ENCODE assay signal across 22 mouse cellular contexts in genomic region chr8:69242541-69242940, GRCm38 (mm10). TPM values are rescaled to one million over a fixed set of nuclear protein-coding genes. Genes with fewer than 3 reads are reported as not detected.
DNase-seq lines count a peak whose midpoint lies in the region; ATAC-seq and TF ChIP-seq lines count a peak whose summit lies in the region.
"Had no signal": no experiment of that assay in that cellular context is flagged by ENCODE, and none has a peak within 500 bp of the region (broad histone marks: within the 10 kb centered on the region; RNA-seq: fewer than 3 reads in every experiment).

No protein-coding gene starts in this region.

- no peak overlapping the region for H3K27ac ChIP-seq in intestine, embryonic 15.5 days
- H3K27ac ChIP-seq in intestine, postnatal 0 days (ENCODE audit: low read depth, low read length), result no peak overlapping the region
- no peak overlapping the region for H3K27ac ChIP-seq in hindbrain, embryonic 10.5 days
- H3K27ac ChIP-seq: embryonic facial prominence, embryonic 13.5 days; embryonic facial prominence, embryonic 15.5 days; forebrain, embryonic 10.5 days; forebrain, embryonic 12.5 days had no signal

- no peak for TF ChIP-seq CTCF in intestine, postnatal 0 days (IDR thresholded peaks at IDR 0.05; ENCODE audit: low read depth)

- no peak for DNase-seq in hindbrain, embryonic 10.5 days (ENCODE audit: low spot score)
- no peak for DNase-seq in spleen, postnatal 10 days (ENCODE audit: low spot score in 2 of 2)
- DNase-seq in thymus, postnatal 36 days, result no peak
- DNase-seq: adrenal gland, adult 2 months; adrenal gland, postnatal 10 days; adrenal gland, postnatal 25 days; cerebellum, adult 11 months; cerebellum, adult 18-20 months; cerebellum, adult 8-10 months; cerebellum, adult 9-11 months; cerebellum, postnatal 14 days; cerebellum, postnatal 36 days; embryo, embryonic 11 days had no signal

- H3K9ac ChIP-seq in intestine, embryonic 15.5 days, result no peak overlapping the region
- no peak overlapping the region for H3K9ac ChIP-seq in intestine, postnatal 0 days (ENCODE audit: low read depth, low read length)
- H3K9ac ChIP-seq: embryonic facial prominence, embryonic 13.5 days; embryonic facial prominence, embryonic 15.5 days; forebrain, embryonic 12.5 days had no signal

- no peaks in the 10 kb centered on the region for H3K4me1 ChIP-seq in intestine, embryonic 15.5 days (replicated peaks)
- H3K4me1 ChIP-seq in intestine, postnatal 0 days (replicated peaks; ENCODE audit: control insufficient read depth, insufficient read depth, low read length), result no peaks in the 10 kb centered on the region
- no peaks in the 10 kb centered on the region for H3K4me1 ChIP-seq in hindbrain, embryonic 10.5 days (replicated peaks)
- H3K4me1 ChIP-seq: embryonic facial prominence, embryonic 13.5 days; embryonic facial prominence, embryonic 15.5 days; forebrain, embryonic 10.5 days; forebrain, embryonic 12.5 days had no signal

- H3K4me2 ChIP-seq in intestine, embryonic 15.5 days (replicated peaks), result no peak overlapping the region
- H3K4me2 ChIP-seq in intestine, postnatal 0 days (replicated peaks; ENCODE audit: low read depth), result no peak overlapping the region
- H3K4me2 ChIP-seq: embryonic facial prominence, embryonic 13.5 days; embryonic facial prominence, embryonic 15.5 days; forebrain, embryonic 12.5 days had no signal

- peak; percentile 55 for ATAC-seq in intestine, embryonic 15.5 days
- ATAC-seq in intestine, postnatal 0 days, result peak; percentile 67; the same call in 1 of the 2 replicates
- ATAC-seq: forebrain, embryonic 14.5 days; forebrain, embryonic 16.5 days had no signal

- H3K36me3 ChIP-seq in intestine, embryonic 15.5 days, result no peaks in the 10 kb centered on the region
- H3K36me3 ChIP-seq in intestine, postnatal 0 days (ENCODE audit: control insufficient read depth, insufficient read depth), result no peaks in the 10 kb centered on the region
- H3K36me3 ChIP-seq in hindbrain, embryonic 10.5 days, result no peaks in the 10 kb centered on the region
- H3K36me3 ChIP-seq: embryonic facial prominence, embryonic 13.5 days; embryonic facial prominence, embryonic 15.5 days; forebrain, embryonic 10.5 days; forebrain, embryonic 12.5 days had no signal

- H3K9me3 ChIP-seq in intestine, embryonic 15.5 days, result no peaks in the 10 kb centered on the region
- H3K9me3 ChIP-seq in intestine, postnatal 0 days (ENCODE audit: control insufficient read depth), result no peaks in the 10 kb centered on the region
- H3K9me3 ChIP-seq in hindbrain, embryonic 10.5 days, result 0 out of 2 replicates have a peak, but pooled peaks cover 7% of the 10 kb centered on the region
- H3K9me3 ChIP-seq: embryonic facial prominence, embryonic 13.5 days; embryonic facial prominence, embryonic 15.5 days; forebrain, embryonic 12.5 days had no signal

- no peak overlapping the region for H3K4me3 ChIP-seq in intestine, embryonic 15.5 days (replicated peaks)
- no peak overlapping the region for H3K4me3 ChIP-seq in intestine, postnatal 0 days (ENCODE audit: low read depth, low read length)
- no peak overlapping the region for H3K4me3 ChIP-seq in hindbrain, embryonic 10.5 days
- H3K4me3 ChIP-seq: embryonic facial prominence, embryonic 13.5 days; embryonic facial prominence, embryonic 15.5 days; erythroblast, embryonic 14.5 days; forebrain, embryonic 10.5 days; forebrain, embryonic 12.5 days had no signal

- H3K27me3 ChIP-seq in intestine, embryonic 15.5 days (replicated peaks), result no peaks in the 10 kb centered on the region
- H3K27me3 ChIP-seq in intestine, postnatal 0 days (replicated peaks; ENCODE audit: control insufficient read depth, insufficient read depth, low read length), result no peaks in the 10 kb centered on the region
- no peaks in the 10 kb centered on the region for H3K27me3 ChIP-seq in hindbrain, embryonic 10.5 days (ENCODE audit: insufficient read depth, poor library complexity, severe bottlenecking)
- H3K27me3 ChIP-seq: embryonic facial prominence, embryonic 13.5 days; embryonic facial prominence, embryonic 15.5 days; forebrain, embryonic 12.5 days had no signal

- WGBS in intestine, embryonic 15.5 days, result 44% methylated on average over 2 of the region's 2 CpGs
- WGBS in intestine, postnatal 0 days, result 20% methylated on average over 2 of the region's 2 CpGs
- 89% methylated on average over 2 of the region's 2 CpGs for WGBS in hindbrain, embryonic 10.5 days

RNA-seq across cellular contexts. Expression of gene D130040H23Rik, which starts 28.3 kb away (rescaled TPM):
- 4.0 and 4.3 TPM in 2 replicates for polyA plus RNA-seq in intestine, embryonic 15.5 days (2015; fragmentation: Nextera tagmentation; extraction: Ambion mirVana)
- polyA plus RNA-seq in intestine, postnatal 0 days (2015; fragmentation: Nextera tagmentation; extraction: Ambion mirVana), result 1.4 and 1.8 TPM in 2 replicates
- polyA plus RNA-seq in hindbrain, embryonic 10.5 days (2016; fragmentation: Nextera tagmentation; extraction: Ambion mirVana), result 4.7 and 5.6 TPM in 2 replicates
- polyA plus RNA-seq: adrenal gland, adult 2 months; erythroblast, embryonic 14.5 days had no signal

RNA-seq across cellular contexts. Expression of gene Zfp930, which starts 33.7 kb away (rescaled TPM):
- 16.2 TPM in 2 replicates for polyA plus RNA-seq in intestine, embryonic 15.5 days (2015; fragmentation: Nextera tagmentation; extraction: Ambion mirVana)
- polyA plus RNA-seq in intestine, postnatal 0 days (2015; fragmentation: Nextera tagmentation; extraction: Ambion mirVana), result 6.0 and 6.1 TPM in 2 replicates
- 15.3 and 22.0 TPM in 2 replicates for polyA plus RNA-seq in hindbrain, embryonic 10.5 days (2016; fragmentation: Nextera tagmentation; extraction: Ambion mirVana)
